Mouse (Mus musculus): ENCODE results near the gene Mrpl12. TPM values are rescaled to one million over a fixed set of nuclear protein-coding genes. Genes with fewer than 3 reads are reported as not detected.

Gene Mrpl12
- polyA plus RNA-seq, 1 experiment, result 218 TPM

- TF ChIP-seq TCF12 (IDR thresholded peaks at IDR 0.05; ENCODE audit: insufficient read depth, poor library complexity, severe bottlenecking), result no peak
- no peak for TF ChIP-seq E2F4 (IDR thresholded peaks at IDR 0.05; ENCODE audit: insufficient read depth)
- TF ChIP-seq MAX (IDR thresholded peaks at IDR 0.05; ENCODE audit: low read depth), result no peak
- no peak for TF ChIP-seq MYOD1 (IDR thresholded peaks at IDR 0.05; ENCODE audit: control insufficient read depth in 1 of 3, insufficient read length in 2 of 3, low read depth in 2 of 3)
- peak; percentile 87 for TF ChIP-seq POLR2A (IDR thresholded peaks at IDR 0.05; ENCODE audit: insufficient read length, low read depth)
- TF ChIP-seq POLR2AphosphoS2 (IDR thresholded peaks at IDR 0.05; ENCODE audit: insufficient read length, low read depth), result peak; percentile 87
- TF ChIP-seq TCF3 (IDR thresholded peaks at IDR 0.05; ENCODE audit: insufficient read length, low read depth), result no peak
- TF ChIP-seq REST (IDR thresholded peaks at IDR 0.05; ENCODE audit: insufficient read depth, insufficient read length), result no peak
- TF ChIP-seq CEBPB (IDR thresholded peaks at IDR 0.05; ENCODE audit: insufficient read depth, poor library complexity, severe bottlenecking), result no peak
- TF ChIP-seq USF1 (IDR thresholded peaks at IDR 0.05; ENCODE audit: low read depth), result no peak
- peak within 1 kb of the TSS; percentile 80 for H3ac ChIP-seq (ENCODE audit: control insufficient read depth, insufficient read length)
- no peaks in the 10 kb centered on the region for H3K27me3 ChIP-seq (ENCODE audit: control insufficient read depth, insufficient read depth, insufficient read length)
- H3K79me2 ChIP-seq (ENCODE audit: control insufficient read depth, insufficient read depth), result peaks cover 17% of the 10 kb centered on the region
- peaks cover 14% of the 10 kb centered on the region for H3K36me3 ChIP-seq (ENCODE audit: control insufficient read depth, insufficient read depth)
- peak within 1 kb of the TSS; percentile 99 for H3K4me2 ChIP-seq (ENCODE audit: low read depth)
- peak within 1 kb of the TSS; percentile 88 for H3K4me3 ChIP-seq
Measured at GRCm38 (mm10) chr11:120457772-120458751, 26.4 kb upstream of the Mrpl12 start, which contains the start of the genes Oxld1 and Ccdc137. Oxld1 (minus strand) TSS chr11:120458068. Ccdc137 (plus strand) TSS chr11:120458115.

GRCm38 (mm10) chr11:120458847-120459597 lies 25.4 kb upstream of the Mrpl12 start:
- H3ac ChIP-seq (ENCODE audit: control insufficient read depth, insufficient read length), result peak overlapping the region; percentile 80
- no peaks in the 10 kb centered on the region for H3K27me3 ChIP-seq (ENCODE audit: control insufficient read depth, insufficient read depth, insufficient read length)
- peak overlapping the region; percentile 88 for H3K4me3 ChIP-seq
- peaks cover 17% of the 10 kb centered on the region for H3K79me2 ChIP-seq (ENCODE audit: control insufficient read depth, insufficient read depth)
- peaks cover 15% of the 10 kb centered on the region for H3K36me3 ChIP-seq (ENCODE audit: control insufficient read depth, insufficient read depth)
- TF ChIP-seq TCF12 (IDR thresholded peaks at IDR 0.05; ENCODE audit: insufficient read depth, poor library complexity, severe bottlenecking), result no peak
- TF ChIP-seq USF1 (IDR thresholded peaks at IDR 0.05; ENCODE audit: low read depth), result no peak
- TF ChIP-seq MYOD1 (IDR thresholded peaks at IDR 0.05; ENCODE audit: control insufficient read depth in 1 of 3, insufficient read length in 2 of 3, low read depth in 2 of 3), result no peak
- TF ChIP-seq MYOG (IDR thresholded peaks at IDR 0.05; ENCODE audit: control insufficient read depth in 1 of 3, insufficient read depth in 1 of 3, insufficient read length in 2 of 3, low read depth in 2 of 3), result no peak
- TF ChIP-seq POLR2AphosphoS2 (IDR thresholded peaks at IDR 0.05; ENCODE audit: insufficient read length, low read depth), result no peak
- TF ChIP-seq E2F4 (IDR thresholded peaks at IDR 0.05; ENCODE audit: insufficient read depth), result no peak
- no peak for TF ChIP-seq CEBPB (IDR thresholded peaks at IDR 0.05; ENCODE audit: insufficient read depth, poor library complexity, severe bottlenecking)
- no peak for TF ChIP-seq REST (IDR thresholded peaks at IDR 0.05; ENCODE audit: insufficient read depth, insufficient read length)
- no peak for TF ChIP-seq MAX (IDR thresholded peaks at IDR 0.05; ENCODE audit: low read depth)
- TF ChIP-seq TCF3 (IDR thresholded peaks at IDR 0.05; ENCODE audit: insufficient read length, low read depth), result no peak
- TF ChIP-seq POLR2A (IDR thresholded peaks at IDR 0.05; ENCODE audit: insufficient read length, low read depth), result no peak
- TF ChIP-seq SRF (IDR thresholded peaks at IDR 0.05; ENCODE audit: control insufficient read depth, insufficient read length, low read depth), result no peak
- H3K4me2 ChIP-seq (ENCODE audit: low read depth), result peak overlapping the region; percentile 99

GRCm38 (mm10) chr11:120463536-120463935 lies 20.9 kb upstream of the Mrpl12 start:
- TF ChIP-seq E2F4 (IDR thresholded peaks at IDR 0.05; ENCODE audit: insufficient read depth) (no peak), USF1 (IDR thresholded peaks at IDR 0.05; ENCODE audit: low read depth) (no peak), MYOD1 (IDR thresholded peaks at IDR 0.05; ENCODE audit: control insufficient read depth in 1 of 3, insufficient read length in 2 of 3, low read depth in 2 of 3) (no peak), REST (IDR thresholded peaks at IDR 0.05; ENCODE audit: insufficient read depth, insufficient read length) (no peak), MYOG (IDR thresholded peaks at IDR 0.05; ENCODE audit: control insufficient read depth in 1 of 3, insufficient read depth in 1 of 3, insufficient read length in 2 of 3, low read depth in 2 of 3) (no peak), MAX (IDR thresholded peaks at IDR 0.05; ENCODE audit: low read depth) (no peak), SRF (IDR thresholded peaks at IDR 0.05; ENCODE audit: control insufficient read depth, insufficient read length, low read depth) (no peak), CEBPB (IDR thresholded peaks at IDR 0.05; ENCODE audit: insufficient read depth, poor library complexity, severe bottlenecking) (no peak), POLR2A (IDR thresholded peaks at IDR 0.05; ENCODE audit: insufficient read length, low read depth) (no peak), TCF3 (IDR thresholded peaks at IDR 0.05; ENCODE audit: insufficient read length, low read depth) (no peak), POLR2AphosphoS2 (IDR thresholded peaks at IDR 0.05; ENCODE audit: insufficient read length, low read depth) (no peak), TCF12 (IDR thresholded peaks at IDR 0.05; ENCODE audit: insufficient read depth, poor library complexity, severe bottlenecking) (no peak)
- peaks cover 15% of the 10 kb centered on the region for H3K36me3 ChIP-seq (ENCODE audit: control insufficient read depth, insufficient read depth)
- no peak overlapping the region for H3ac ChIP-seq (ENCODE audit: control insufficient read depth, insufficient read length)
- H3K27me3 ChIP-seq (ENCODE audit: control insufficient read depth, insufficient read depth, insufficient read length), result no peaks in the 10 kb centered on the region
- H3K4me2 ChIP-seq (ENCODE audit: low read depth), result no peak overlapping the region
- peaks cover 28% of the 10 kb centered on the region for H3K79me2 ChIP-seq (ENCODE audit: control insufficient read depth, insufficient read depth)
- H3K4me3 ChIP-seq, result no peak overlapping the region

- H3K4me2 ChIP-seq (ENCODE audit: low read depth), result no peak overlapping the region
- H3K36me3 ChIP-seq (ENCODE audit: control insufficient read depth, insufficient read depth), result peaks cover 14% of the 10 kb centered on the region
Measured at GRCm38 (mm10) chr11:120464365-120464764, 20.0 kb upstream of the Mrpl12 start.

More at GRCm38 (mm10) chr11:120464365-120464764, 20.0 kb upstream of the Mrpl12 start:
- peaks cover 28% of the 10 kb centered on the region for H3K79me2 ChIP-seq (ENCODE audit: control insufficient read depth, insufficient read depth)
- H3K4me3 ChIP-seq, result no peak overlapping the region
- no peak for TF ChIP-seq MYOG (IDR thresholded peaks at IDR 0.05; ENCODE audit: control insufficient read depth in 1 of 3, insufficient read depth in 1 of 3, insufficient read length in 2 of 3, low read depth in 2 of 3)
- TF ChIP-seq POLR2A (IDR thresholded peaks at IDR 0.05; ENCODE audit: insufficient read length, low read depth), result no peak
- TF ChIP-seq MYOD1 (IDR thresholded peaks at IDR 0.05; ENCODE audit: control insufficient read depth in 1 of 3, insufficient read length in 2 of 3, low read depth in 2 of 3), result no peak
- no peak for TF ChIP-seq POLR2AphosphoS2 (IDR thresholded peaks at IDR 0.05; ENCODE audit: insufficient read length, low read depth)
- no peak for TF ChIP-seq E2F4 (IDR thresholded peaks at IDR 0.05; ENCODE audit: insufficient read depth)
- no peak for TF ChIP-seq MAX (IDR thresholded peaks at IDR 0.05; ENCODE audit: low read depth)
- no peak for TF ChIP-seq USF1 (IDR thresholded peaks at IDR 0.05; ENCODE audit: low read depth)
- TF ChIP-seq TCF3 (IDR thresholded peaks at IDR 0.05; ENCODE audit: insufficient read length, low read depth), result no peak
- TF ChIP-seq REST (IDR thresholded peaks at IDR 0.05; ENCODE audit: insufficient read depth, insufficient read length), result no peak
- TF ChIP-seq CEBPB (IDR thresholded peaks at IDR 0.05; ENCODE audit: insufficient read depth, poor library complexity, severe bottlenecking), result no peak
- TF ChIP-seq SRF (IDR thresholded peaks at IDR 0.05; ENCODE audit: control insufficient read depth, insufficient read length, low read depth), result no peak
- no peak for TF ChIP-seq TCF12 (IDR thresholded peaks at IDR 0.05; ENCODE audit: insufficient read depth, poor library complexity, severe bottlenecking)
- H3ac ChIP-seq (ENCODE audit: control insufficient read depth, insufficient read length), result no peak overlapping the region
- no peaks in the 10 kb centered on the region for H3K27me3 ChIP-seq (ENCODE audit: control insufficient read depth, insufficient read depth, insufficient read length)
